Mouse (Mus musculus): Measurements from ENCODE around the gene Tm9sf2.
"Not testable (repeated sequence)": the region's sequence is repeated elsewhere in the genome, so short reads cannot be mapped to it uniquely, and the experiment has no call there.

The Tm9sf2 gene

GRCm38 (mm10) chr14:122099584-122099983, 7.3 kb upstream of the Tm9sf2 start:
- DNase-seq (ENCODE audit: low spot score) = no peak

- DNase-seq (ENCODE audit: low spot score) = not testable (repeated sequence)
These were observed 4.9 kb upstream of the Tm9sf2 start for GRCm38 (mm10) chr14:122101890-122102289.

- peak; percentile 96 for DNase-seq (ENCODE audit: low spot score)
These were observed 2.0 kb upstream of the Tm9sf2 start for GRCm38 (mm10) chr14:122104881-122105280.

- DNase-seq (ENCODE audit: low spot score) = no peak
These were observed 1.2 kb upstream of the Tm9sf2 start for GRCm38 (mm10) chr14:122105391-122106285.

- DNase-seq (ENCODE audit: low spot score) = no peak
These were observed 810 bp downstream of the Tm9sf2 start for GRCm38 (mm10) chr14:122107481-122108214.

GRCm38 (mm10) chr14:122111681-122112080, 4.8 kb downstream of the Tm9sf2 start:
- no peak for DNase-seq (ENCODE audit: low spot score)

GRCm38 (mm10) chr14:122112311-122112710, 5.5 kb downstream of the Tm9sf2 start:
- no peak for DNase-seq (ENCODE audit: low spot score)

- DNase-seq (ENCODE audit: low spot score) = peak; percentile 25
These were observed 9.4 kb downstream of the Tm9sf2 start for GRCm38 (mm10) chr14:122116200-122116599.

GRCm38 (mm10) chr14:122130111-122130797, 23.4 kb downstream of the Tm9sf2 start:
- no peak for DNase-seq (ENCODE audit: low spot score)

- no peak for DNase-seq (ENCODE audit: low spot score)
These were observed 24.8 kb downstream of the Tm9sf2 start for GRCm38 (mm10) chr14:122131644-122132043.

GRCm38 (mm10) chr14:122136368-122136928, 29.6 kb downstream of the Tm9sf2 start:
- DNase-seq (ENCODE audit: low spot score) = no peak

GRCm38 (mm10) chr14:122137234-122137633, 30.4 kb downstream of the Tm9sf2 start:
- no peak for DNase-seq (ENCODE audit: low spot score)

GRCm38 (mm10) chr14:122140126-122140525, 33.3 kb downstream of the Tm9sf2 start:
- no peak for DNase-seq (ENCODE audit: low spot score)

GRCm38 (mm10) chr14:122143585-122144269, 36.9 kb downstream of the Tm9sf2 start:
- DNase-seq (ENCODE audit: low spot score) = no peak

GRCm38 (mm10) chr14:122145374-122145773, 38.5 kb downstream of the Tm9sf2 start:
- DNase-seq (ENCODE audit: low spot score) = no peak

- DNase-seq (ENCODE audit: low spot score) = no peak
These were observed 43.8 kb downstream of the Tm9sf2 start for GRCm38 (mm10) chr14:122150616-122151015.

GRCm38 (mm10) chr14:122157738-122158137, 50.9 kb downstream of the Tm9sf2 start:
- DNase-seq (ENCODE audit: low spot score) = no peak

GRCm38 (mm10) chr14:122160916-122161315, 54.1 kb downstream of the Tm9sf2 start:
- DNase-seq (ENCODE audit: low spot score) = no peak

- no peak for DNase-seq (ENCODE audit: low spot score)
These were observed 62.1 kb downstream of the Tm9sf2 start for GRCm38 (mm10) chr14:122168912-122169311.

- DNase-seq (ENCODE audit: low spot score) = no peak
These were observed 63.5 kb downstream of the Tm9sf2 start for GRCm38 (mm10) chr14:122170202-122170781.

GRCm38 (mm10) chr14:122171031-122171430, 64.2 kb downstream of the Tm9sf2 start:
- no peak for DNase-seq (ENCODE audit: low spot score)
